8 mouse cellular contexts compared by ENCODE assay signal in genomic region chr5:88928201-88928916, GRCm38 (mm10). TPM values are rescaled to one million over a fixed set of nuclear protein-coding genes. Genes with fewer than 3 reads are reported as not detected.
DNase-seq lines count a peak whose midpoint lies in the region; ATAC-seq lines count a peak whose summit lies in the region.

No protein-coding gene starts in this region.

- H3K27me3 ChIP-seq in midbrain, embryonic 13.5 days = no peaks in the 10 kb centered on the region

- peak; percentile 25; the same call in 1 of the 2 replicates for ATAC-seq in midbrain, embryonic 13.5 days

- WGBS in midbrain, embryonic 13.5 days = 53% methylated on average over 13 of the region's 13 CpGs

- peaks cover 19% of the 10 kb centered on the region for H3K4me1 ChIP-seq in midbrain, embryonic 13.5 days (replicated peaks)

- no peak overlapping the region for H3K4me2 ChIP-seq in midbrain, embryonic 13.5 days (replicated peaks)

- no peak overlapping the region for H3K9ac ChIP-seq in midbrain, embryonic 13.5 days (replicated peaks)

- peak; percentile 73 for DNase-seq in embryo, embryonic 10 days (ENCODE audit: low spot score)
- DNase-seq in embryo, embryonic 9.5 days (ENCODE audit: extremely low spot score) = no peak
- peak; percentile 57 for DNase-seq in right cerebral cortex, adult 18-20 months
- DNase-seq in right cerebral cortex, postnatal 25 days = no peak
- peak; percentile 72 for DNase-seq in embryo, embryonic 11 days
- DNase-seq in kidney, adult 9 months = peak; percentile 64
- no peak for DNase-seq in ovary, postnatal 14 days (ENCODE audit: low spot score)

- no peaks in the 10 kb centered on the region for H3K9me3 ChIP-seq in midbrain, embryonic 13.5 days

- no peak overlapping the region for H3K4me3 ChIP-seq in midbrain, embryonic 13.5 days (replicated peaks)

- H3K27ac ChIP-seq in midbrain, embryonic 13.5 days = no peak overlapping the region

- H3K36me3 ChIP-seq in midbrain, embryonic 13.5 days = no peaks in the 10 kb centered on the region

RNA-seq across cellular contexts. Expression of gene Slc4a4, which starts 41.7 kb away (rescaled TPM):
- 1.5 and 1.9 TPM in 2 replicates for polyA plus RNA-seq in midbrain, embryonic 13.5 days (2015; fragmentation: Nextera tagmentation; extraction: Ambion mirVana)

Comparison
In these comparisons a context has a peak if more than half of its experiments do, and no peak if none do; other contexts are left out.
1. DNase-seq: peak in embryo, embryonic 10 days (single experiment), right cerebral cortex, adult 18-20 months (single experiment), embryo, embryonic 11 days (single experiment) and kidney, adult 9 months (single experiment); none in embryo, embryonic 9.5 days (single experiment), right cerebral cortex, postnatal 25 days (single experiment) and ovary, postnatal 14 days (single experiment).